Mouse (Mus musculus) lung, adult 2 months (tissue): ENCODE results near the gene Wdr35.

Experiments used
- CTCF ChIP-seq: fragments of 200-500 bp; IDR thresholded peaks from 2 replicates; pipeline ENCODE4 v1.5.1; 2011; ENCODE audit warnings: mild to moderate bottlenecking, low read length, control low read depth; ENCODE audit not compliant: insufficient read depth
- POLR2A ChIP-seq: fragments of 200-500 bp; IDR thresholded peaks from 2 replicates; pipeline ENCODE4 v1.6.1; 2011; ENCODE audit warnings: low read depth, mild to moderate bottlenecking, control low read depth, low read length, borderline replicate concordance; ENCODE audit errors: extremely low read depth

- TF ChIP-seq CTCF (no peak), POLR2A (no peak)
These were observed 42.6 kb upstream of the Wdr35 start for GRCm38 (mm10) chr12:8931083-8931482.
